25 mouse cellular contexts compared by ENCODE assay signal in genomic region chr7:28361647-28362341, GRCm38 (mm10). TPM values are rescaled to one million over a fixed set of nuclear protein-coding genes. Genes with fewer than 3 reads are reported as not detected.
DNase-seq lines count a peak whose midpoint lies in the region; ATAC-seq and TF ChIP-seq lines count a peak whose summit lies in the region.
"Had no signal": no experiment of that assay in that cellular context is flagged by ENCODE, and none has a peak within 500 bp of the region (broad histone marks: within the 10 kb centered on the region; RNA-seq: fewer than 3 reads in every experiment).

No protein-coding gene starts in this region.

- DNase-seq in frontal cortex, adult 2 months (ENCODE audit: extremely low spot score in 1 of 2, low spot score in 1 of 2), result no peak
- DNase-seq in heart, adult 8-10 months (ENCODE audit: low spot score), result no peak
- DNase-seq in right cerebral cortex, postnatal 25 days, result peak; percentile 2
- DNase-seq in right cerebral cortex, postnatal 36 days (ENCODE audit: low spot score in 2 of 2), result no peak
- no peak for DNase-seq in thymus, postnatal 4 days
- DNase-seq: adrenal gland, postnatal 25 days; cerebellum, adult 2 months; cerebellum, postnatal 25 days; kidney, adult 9 months; retina, postnatal 1 day; right cerebral cortex, postnatal 14 days; thymus, postnatal 25 days had no signal

- no peaks in the 10 kb centered on the region for H3K27me3 ChIP-seq in heart, embryonic 12.5 days (replicated peaks)
- no peaks in the 10 kb centered on the region for H3K27me3 ChIP-seq in myocyte (ENCODE audit: control insufficient read depth, insufficient read depth, insufficient read length)
- H3K27me3 ChIP-seq: CH12.LX; limb, embryonic 13.5 days; midbrain, embryonic 13.5 days; Patski had no signal

- 85% methylated on average over 20 of the region's 20 CpGs for WGBS in heart, embryonic 12.5 days

- no peaks in the 10 kb centered on the region for H3K9me3 ChIP-seq in heart, embryonic 12.5 days (replicated peaks)
- H3K9me3 ChIP-seq: limb, embryonic 13.5 days; midbrain, embryonic 13.5 days had no signal

- H3K36me3 ChIP-seq in heart, embryonic 12.5 days, result peaks cover 81% of the 10 kb centered on the region
- no peaks in the 10 kb centered on the region for H3K36me3 ChIP-seq in myocyte (ENCODE audit: control insufficient read depth, insufficient read depth)

- ATAC-seq in frontal cortex, adult (ENCODE audit: low TSS enrichment), result peak; percentile 41; the same call in 1 of the 2 replicates
- no peak for ATAC-seq in heart, embryonic 12.5 days (ENCODE audit: insufficient number of reproducible peaks, low FRiP score)
- ATAC-seq: forebrain, embryonic 14.5 days; intestine, postnatal 0 days; midbrain, embryonic 13.5 days; Patski had no signal

- H3K27ac ChIP-seq in heart, embryonic 12.5 days (ENCODE audit: poor library complexity, severe bottlenecking), result 0 out of 2 replicates have a peak overlapping the region, but pooled peaks have one; percentile 7
- H3K27ac ChIP-seq: hindbrain, embryonic 14.5 days; limb, embryonic 13.5 days; macrophage; midbrain, embryonic 13.5 days; stomach, postnatal 0 days had no signal

- no peak overlapping the region for H3ac ChIP-seq in myocyte (ENCODE audit: control insufficient read depth, insufficient read length)

- no peak overlapping the region for H3K4me2 ChIP-seq in heart, embryonic 12.5 days
- no peak overlapping the region for H3K4me2 ChIP-seq in myocyte (ENCODE audit: low read depth)
- H3K4me2 ChIP-seq: hindbrain, embryonic 14.5 days; limb, embryonic 13.5 days; liver, embryonic 11.5 days; midbrain, embryonic 13.5 days had no signal

- H3K4me3 ChIP-seq in heart, embryonic 12.5 days, result no peak overlapping the region
- H3K4me3 ChIP-seq in myocyte, result no peak overlapping the region
- H3K4me3 ChIP-seq: limb, embryonic 13.5 days; midbrain, embryonic 13.5 days had no signal

- TF ChIP-seq POLR2A in myocyte (IDR thresholded peaks at IDR 0.05; ENCODE audit: insufficient read length, low read depth), result no peak

- H3K9ac ChIP-seq in heart, embryonic 12.5 days, result no peak overlapping the region; the same call in 1 of the 2 replicates
- H3K9ac ChIP-seq: hindbrain, embryonic 14.5 days; limb, embryonic 13.5 days; midbrain, embryonic 13.5 days had no signal

- H3K4me1 ChIP-seq in heart, embryonic 12.5 days (replicated peaks), result peaks cover 43% of the 10 kb centered on the region

- H3K79me2 ChIP-seq in myocyte (ENCODE audit: control insufficient read depth, insufficient read depth), result no peaks in the 10 kb centered on the region

TF ChIP-seq in myocyte, 11 proteins besides CTCF, POLR2A, EP300 and RAD21:
- no peak for TF ChIP-seq MAX (IDR thresholded peaks at IDR 0.05; ENCODE audit: low read depth)
- TF ChIP-seq REST (IDR thresholded peaks at IDR 0.05; ENCODE audit: insufficient read depth, insufficient read length), result no peak
- TF ChIP-seq USF1 (IDR thresholded peaks at IDR 0.05; ENCODE audit: low read depth), result no peak
- no peak for TF ChIP-seq SRF (IDR thresholded peaks at IDR 0.05; ENCODE audit: control insufficient read depth, insufficient read length, low read depth)
- peak in 2 of 3 experiments; percentile 46 to 72 for TF ChIP-seq MYOD1 (IDR thresholded peaks at IDR 0.05; ENCODE audit: control insufficient read depth in 1 of 3, insufficient read length in 2 of 3, low read depth in 2 of 3)
- no peak for TF ChIP-seq CEBPB (IDR thresholded peaks at IDR 0.05; ENCODE audit: insufficient read depth, poor library complexity, severe bottlenecking)
- TF ChIP-seq TCF12 (IDR thresholded peaks at IDR 0.05; ENCODE audit: insufficient read depth, poor library complexity, severe bottlenecking), result no peak
- peak; percentile 7 for TF ChIP-seq TCF3 (IDR thresholded peaks at IDR 0.05; ENCODE audit: insufficient read length, low read depth)
- peak; percentile 50 to 92 (median 51) for TF ChIP-seq MYOG (IDR thresholded peaks at IDR 0.05; ENCODE audit: control insufficient read depth in 1 of 3, insufficient read depth in 1 of 3, insufficient read length in 2 of 3, low read depth in 2 of 3)
- TF ChIP-seq E2F4 (IDR thresholded peaks at IDR 0.05; ENCODE audit: insufficient read depth), result no peak
TF ChIP-seq in myocyte: peak in this region for 3.

RNA-seq across cellular contexts. Expression of gene Plekhg2, which starts 10.6 kb away (rescaled TPM):
- 4.3 and 6.3 TPM in 2 replicates for polyA plus RNA-seq in frontal cortex, adult 2 months (2012; rRNA removed)
- 58.0 and 65.3 TPM in 2 replicates for polyA plus RNA-seq in heart, embryonic 12.5 days (2016; fragmentation: Nextera tagmentation; extraction: Ambion mirVana)
- 10 to 100 TPM in 3 of 4 experiments, 1 to 10 TPM in 1; 8.9 to 13.2 (median 11.2) TPM for total RNA-seq in heart, adult 8-10 months (2022)
- polyA plus RNA-seq in myocyte (2012; fragmentation: generic; extraction: Trizol), result 15.8 TPM

RNA-seq across cellular contexts. Expression of gene Rps16, which starts 11.3 kb away (rescaled TPM):
- polyA plus RNA-seq in frontal cortex, adult 2 months (2012; rRNA removed), result 618 and 661 TPM in 2 replicates
- polyA plus RNA-seq in heart, embryonic 12.5 days (2016; fragmentation: Nextera tagmentation; extraction: Ambion mirVana), result 629 and 630 TPM in 2 replicates
- 100 to 1,000 TPM; 472 to 574 (median 541) TPM for total RNA-seq in heart, adult 8-10 months (2022)
- polyA plus RNA-seq in myocyte (2012; fragmentation: generic; extraction: Trizol), result 4,542 TPM

RNA-seq across cellular contexts. Expression of gene Zfp36, which starts 18.3 kb away (rescaled TPM):
- 3.1 and 3.9 TPM in 2 replicates for polyA plus RNA-seq in frontal cortex, adult 2 months (2012; rRNA removed)
- polyA plus RNA-seq in heart, embryonic 12.5 days (2016; fragmentation: Nextera tagmentation; extraction: Ambion mirVana), result 15.9 and 16.5 TPM in 2 replicates
- total RNA-seq in heart, adult 8-10 months (2022), result 10 to 100 TPM; 12.2 to 40.6 (median 16.5) TPM
- 7.5 TPM for polyA plus RNA-seq in myocyte (2012; fragmentation: generic; extraction: Trizol)

RNA-seq across cellular contexts. Expression of gene Supt5, which starts 23.2 kb away (rescaled TPM):
- 114 and 117 TPM in 2 replicates for polyA plus RNA-seq in frontal cortex, adult 2 months (2012; rRNA removed)
- 73.4 and 76.7 TPM in 2 replicates for polyA plus RNA-seq in heart, embryonic 12.5 days (2016; fragmentation: Nextera tagmentation; extraction: Ambion mirVana)
- total RNA-seq in heart, adult 8-10 months (2022), result 10 to 100 TPM; 56.0 to 63.2 (median 57.6) TPM
- polyA plus RNA-seq in myocyte (2012; fragmentation: generic; extraction: Trizol), result 84.2 TPM

RNA-seq across cellular contexts. Expression of gene Med29, which starts 30.7 kb away (rescaled TPM):
- 32.8 and 39.2 TPM in 2 replicates for polyA plus RNA-seq in frontal cortex, adult 2 months (2012; rRNA removed)
- polyA plus RNA-seq in heart, embryonic 12.5 days (2016; fragmentation: Nextera tagmentation; extraction: Ambion mirVana), result 45.4 and 46.5 TPM in 2 replicates
- total RNA-seq in heart, adult 8-10 months (2022), result 10 to 100 TPM; 19.5 to 24.0 (median 22.2) TPM
- polyA plus RNA-seq in myocyte (2012; fragmentation: generic; extraction: Trizol), result 34.2 TPM
